Mouse (Mus musculus) liver, embryonic 14.5 days (tissue): ENCODE results near the gene Cyth2. TPM values are rescaled to one million over a fixed set of nuclear protein-coding genes. Genes with fewer than 3 reads are reported as not detected.

ENCODE experiments used
- ATAC-seq: fragments of 200-750 bp; cut with Nextera tagmentation; 2 replicates; pipeline ENCODE4 v1.8.0; 2017; ENCODE audit warnings: moderate number of reproducible peaks, mild to moderate bottlenecking, moderate library complexity; ENCODE audit not compliant: insufficient read depth
- DNase-seq, 3 experiments: peaks; one replicate each; pipeline ENCODE4 v3.0.0-alpha.2; 2012 to 2013; ENCODE audit warnings: low read depth in 3 of 3, low spot score in 3 of 3
- H3K27ac ChIP-seq: fragments of 300-500 bp; sonication (generic); 2 replicates; pipeline ENCODE4 v1.5.1; 2014; ENCODE audit warnings: moderate library complexity, mild to moderate bottlenecking, control low read depth, inconsistent platforms
- H3K27me3 ChIP-seq: fragments of 300-500 bp; sonication (generic); 2 replicates; pipeline ENCODE4 v1.6.1; 2014; ENCODE audit warnings: mild to moderate bottlenecking, low read length, moderate library complexity; ENCODE audit not compliant: control insufficient read depth, insufficient read depth
- H3K36me3 ChIP-seq: fragments of 300-500 bp; sonication (generic); replicated peaks from 2 replicates; pipeline ENCODE4 v1.6.1; 2014; ENCODE audit warnings: low read depth; ENCODE audit not compliant: control insufficient read depth, insufficient read depth
- H3K4me1 ChIP-seq, 2 experiments: fragments of 200-500 bp in 1 of 2; fragments of 300-500 bp in 1 of 2; sonication (generic) in 1 of 2; replicated peaks; 2 replicates each; pipeline ENCODE4 v1.6.1; 2012 to 2014; ENCODE audit warnings: antibody characterized with exemption in 1 of 2, inconsistent platforms in 1 of 2, low read length in 1 of 2; ENCODE audit not compliant: control insufficient read depth in 2 of 2, insufficient read depth in 2 of 2
- H3K4me2 ChIP-seq: fragments of 300-500 bp; sonication (generic); 2 replicates; pipeline ENCODE4 v1.6.1; 2014; ENCODE audit warnings: low read depth, mild to moderate bottlenecking, control low read depth, moderate library complexity
- H3K4me3 ChIP-seq, 2 experiments: fragments of 200-500 bp in 1 of 2; fragments of 300-500 bp in 1 of 2; sonication (generic) in 1 of 2; 2 replicates each; pipeline ENCODE4 v1.5.1; 2012 to 2014; ENCODE audit warnings: low read depth in 2 of 2, low read length in 2 of 2, mild to moderate bottlenecking in 2 of 2, control low read depth in 1 of 2, inconsistent platforms in 1 of 2, moderate library complexity in 1 of 2; ENCODE audit not compliant: insufficient read depth in 1 of 2
- H3K9ac ChIP-seq: fragments of 300-500 bp; sonication (generic); replicated peaks from 2 replicates; pipeline ENCODE4 v1.6.1; 2014; ENCODE audit warnings: mild to moderate bottlenecking, control low read depth, moderate library complexity
- H3K9me3 ChIP-seq: fragments of 300-500 bp; sonication (generic); 2 replicates; pipeline ENCODE4 v1.6.1; 2016; ENCODE audit warnings: low read length, mixed read lengths; ENCODE audit not compliant: control insufficient read depth
- CTCF ChIP-seq: IDR thresholded peaks from 2 replicates; pipeline ENCODE4 v1.5.1; 2016; ENCODE audit warnings: antibody characterized with exemption, low read depth, control low read depth
- EP300 ChIP-seq: IDR thresholded peaks from 2 replicates; pipeline ENCODE4 v1.6.1; 2016; ENCODE audit warnings: antibody characterized with exemption, low read depth
- WGBS: fragments of 180-500 bp; shearing (Covaris S2); extraction: QIAGEN DNeasy Blood & Tissue Kit; methylation state at CpG from one replicate; pipeline ENCODE4 v1.1.7; 2014; ENCODE audit not compliant: insufficient replicate concordance; 5-methylcytosine and 5-hydroxymethylcytosine counted together
- polyA plus RNA-seq, 2 experiments: library from polyadenylated mRNA; depleted of rRNA in 1 of 2; stranded (reverse) in 1 of 2; unstranded in 1 of 2; fragments of >200 nt; fragmentation: Nextera tagmentation in 1 of 2; extraction: Ambion mirVana in 1 of 2; gene quantifications; 2 replicates each; pipeline versions ENCODE4 v1.2.1 to v1.2.3; 2012 to 2014

Cyth2 gene
- polyA plus RNA-seq, 2 experiments, result 19.4 to 23.0 TPM

- DNase-seq (no peak), ATAC-seq (no peak)
- no peaks in the 10 kb centered on the region for H3K9me3 ChIP-seq
- no peak overlapping the region for H3K27ac ChIP-seq
- H3K4me3 ChIP-seq, result no peak overlapping the region
- H3K4me1 ChIP-seq, result peaks cover 7 to 16% of the 10 kb centered on the region in 2 experiments
- no peak for TF ChIP-seq CTCF
- TF ChIP-seq EP300, result no peak
- 65% methylated on average over 6 of the region's 6 CpGs for WGBS
- no peak overlapping the region for H3K9ac ChIP-seq
- H3K36me3 ChIP-seq, result peaks cover 5% of the 10 kb centered on the region
- peaks cover 22% of the 10 kb centered on the region for H3K27me3 ChIP-seq
- no peak overlapping the region for H3K4me2 ChIP-seq
Observed at GRCm38 (mm10) chr7:45802551-45802950, 11.8 kb downstream of the Cyth2 start.

- TF ChIP-seq CTCF (peak; percentile 100), EP300 (no peak)
- Histone ChIP-seq H3K36me3 (no peaks in the 10 kb centered on the region), H3K9me3 (no peaks in the 10 kb centered on the region), H3K27me3 (peaks cover 26% of the 10 kb centered on the region), H3K9ac (no peak overlapping the region), H3K27ac (no peak overlapping the region), H3K4me1 (peaks cover 16 to 27% of the 10 kb centered on the region in 2 experiments), H3K4me3 (peak overlapping the region; percentile 4 to 7; a peak in 3 of 4 replicates), H3K4me2 (peak overlapping the region; percentile 60)
- 2% methylated on average over 12 of the region's 12 CpGs for WGBS
- ATAC-seq (peak; percentile 32; the same call in 1 of the 2 replicates), DNase-seq (peak; percentile 79 to 81 (median 79))
Observed at GRCm38 (mm10) chr7:45801348-45801747, 13.0 kb downstream of the Cyth2 start.

- WGBS, result 5% methylated on average over 22 of the region's 25 CpGs
- Histone ChIP-seq H3K9me3 (no peaks in the 10 kb centered on the region), H3K4me3 (peak overlapping the region; percentile 4 to 30), H3K4me2 (peak overlapping the region; percentile 60), H3K4me1 (peaks cover 16 to 32% of the 10 kb centered on the region in 2 experiments), H3K27me3 (peaks cover 26% of the 10 kb centered on the region), H3K36me3 (no peaks in the 10 kb centered on the region), H3K27ac (no peak overlapping the region), H3K9ac (no peak overlapping the region)
- TF ChIP-seq CTCF, result no peak
- peak; percentile 59 to 68 (median 63) for DNase-seq
- peak; percentile 52 for ATAC-seq
Observed at GRCm38 (mm10) chr7:45800546-45801204, 13.7 kb downstream of the Cyth2 start.

- Histone ChIP-seq H3K4me1 (peaks cover 16 to 32% of the 10 kb centered on the region in 2 experiments), H3K9me3 (no peaks in the 10 kb centered on the region), H3K9ac (no peak overlapping the region), H3K27ac (no peak overlapping the region), H3K27me3 (peaks cover 26% of the 10 kb centered on the region), H3K4me2 (peak overlapping the region; percentile 60), H3K36me3 (no peaks in the 10 kb centered on the region), H3K4me3 (no peak overlapping the region; a peak in 1 of 4 replicates)
- WGBS, result 27% methylated on average over 7 of the region's 7 CpGs
- ATAC-seq (no peak), DNase-seq (no peak)
- TF ChIP-seq CTCF, result no peak
- no peak for TF ChIP-seq EP300
Observed at GRCm38 (mm10) chr7:45800001-45800400, 14.4 kb downstream of the Cyth2 start.

GRCm38 (mm10) chr7:45798931-45799330 is 15.4 kb downstream of the Cyth2 start:
- ATAC-seq (no peak), DNase-seq (peak in 1 of 3 experiments; percentile 40)
- Histone ChIP-seq H3K9ac (no peak overlapping the region), H3K4me3 (peak overlapping the region in 1 of 2 experiments; percentile 51; a peak in 1 of 4 replicates), H3K27me3 (peaks cover 26% of the 10 kb centered on the region), H3K4me1 (peaks cover 16 to 32% of the 10 kb centered on the region in 2 experiments), H3K27ac (no peak overlapping the region), H3K9me3 (no peaks in the 10 kb centered on the region), H3K4me2 (peak overlapping the region; percentile 78), H3K36me3 (no peaks in the 10 kb centered on the region)
- 37% methylated on average over 7 of the region's 7 CpGs for WGBS
- TF ChIP-seq CTCF (no peak), EP300 (no peak)
